Comparison of ENCODE assay signal across 9 mouse cellular contexts in genomic region chr3:84355930-84356689, GRCm38 (mm10). TPM values are rescaled to one million over a fixed set of nuclear protein-coding genes. Genes with fewer than 3 reads are reported as not detected.
DNase-seq lines count a peak whose midpoint lies in the region; ATAC-seq and TF ChIP-seq lines count a peak whose summit lies in the region.
"Had no signal": no experiment of that assay in that cellular context is flagged by ENCODE, and none has a peak within 500 bp of the region (broad histone marks: within the 10 kb centered on the region; RNA-seq: fewer than 3 reads in every experiment).

No protein-coding gene starts in this region.

- no peak overlapping the region for H3K4me2 ChIP-seq in forebrain, embryonic 14.5 days (ENCODE audit: low read length)
- H3K4me2 ChIP-seq in forebrain, embryonic 12.5 days, result no peak overlapping the region
- no peak overlapping the region for H3K4me2 ChIP-seq in heart, embryonic 12.5 days
- H3K4me2 ChIP-seq: heart, embryonic 13.5 days had no signal

- peak; percentile 6; the same call in 1 of the 2 replicates for TF ChIP-seq CTCF in cortical plate, adult 2 months (IDR thresholded peaks at IDR 0.05; ENCODE audit: extremely low read depth, insufficient read depth, low read length)

- H3K4me3 ChIP-seq in forebrain, embryonic 14.5 days (ENCODE audit: low read depth, low read length), result no peak overlapping the region
- no peak overlapping the region for H3K4me3 ChIP-seq in forebrain, embryonic 12.5 days (replicated peaks)
- no peak overlapping the region for H3K4me3 ChIP-seq in cortical plate, adult 2 months (ENCODE audit: insufficient read depth, low read length)
- no peak overlapping the region for H3K4me3 ChIP-seq in heart, embryonic 12.5 days
- H3K4me3 ChIP-seq: heart, embryonic 13.5 days had no signal

- ATAC-seq in forebrain, embryonic 14.5 days, result 0 out of 2 replicates have a peak, but pooled peaks have one; percentile 44
- ATAC-seq in forebrain, embryonic 12.5 days (ENCODE audit: low FRiP score), result no peak
- peak; percentile 69; the same call in 1 of the 2 replicates for ATAC-seq in heart, embryonic 12.5 days (ENCODE audit: insufficient number of reproducible peaks, low FRiP score)

- H3K4me1 ChIP-seq in forebrain, embryonic 14.5 days (ENCODE audit: control insufficient read depth, insufficient read depth, low read length), result no peaks in the 10 kb centered on the region
- H3K4me1 ChIP-seq in forebrain, embryonic 12.5 days, result 0 out of 2 replicates have a peak, but pooled peaks cover 6% of the 10 kb centered on the region
- H3K4me1 ChIP-seq in cortical plate, adult 2 months (ENCODE audit: control insufficient read depth, insufficient read depth, low read length), result no peaks in the 10 kb centered on the region
- no peaks in the 10 kb centered on the region for H3K4me1 ChIP-seq in heart, embryonic 12.5 days (replicated peaks)

- no peak for TF ChIP-seq POLR2A in cortical plate, adult 2 months (IDR thresholded peaks at IDR 0.05; ENCODE audit: extremely low read depth, insufficient read depth, low read length)

- no peak overlapping the region for H3K27ac ChIP-seq in forebrain, embryonic 14.5 days (ENCODE audit: low read depth, low read length)
- H3K27ac ChIP-seq in forebrain, embryonic 12.5 days, result no peak overlapping the region
- H3K27ac ChIP-seq in cortical plate, adult 2 months (ENCODE audit: insufficient read depth, low read length), result no peak overlapping the region
- H3K27ac ChIP-seq in heart, embryonic 12.5 days (ENCODE audit: poor library complexity, severe bottlenecking), result no peak overlapping the region
- H3K27ac ChIP-seq: heart, embryonic 13.5 days had no signal

- no peaks in the 10 kb centered on the region for H3K9me3 ChIP-seq in forebrain, embryonic 14.5 days (replicated peaks; ENCODE audit: control insufficient read depth, low read length)
- H3K9me3 ChIP-seq in forebrain, embryonic 12.5 days, result no peaks in the 10 kb centered on the region
- H3K9me3 ChIP-seq in heart, embryonic 12.5 days (replicated peaks), result no peaks in the 10 kb centered on the region
- H3K9me3 ChIP-seq: heart, embryonic 13.5 days had no signal

- 42% methylated on average over 12 of the region's 12 CpGs for WGBS in forebrain, embryonic 14.5 days
- 49% methylated on average over 12 of the region's 12 CpGs for WGBS in forebrain, embryonic 12.5 days
- WGBS in heart, embryonic 12.5 days, result 36% methylated on average over 12 of the region's 12 CpGs

- no peaks in the 10 kb centered on the region for H3K36me3 ChIP-seq in forebrain, embryonic 14.5 days (ENCODE audit: control insufficient read depth, insufficient read depth, low read length)
- no peaks in the 10 kb centered on the region for H3K36me3 ChIP-seq in forebrain, embryonic 12.5 days (replicated peaks)
- H3K36me3 ChIP-seq in heart, embryonic 12.5 days, result no peaks in the 10 kb centered on the region
- H3K36me3 ChIP-seq: heart, embryonic 13.5 days had no signal

- peak; percentile 50 for DNase-seq in forebrain, embryonic 14.5 days (ENCODE audit: low spot score)
- DNase-seq in ES-CJ7 (ENCODE audit: low read depth, low spot score), result peak; percentile 55
- peak; percentile 75 to 82 for DNase-seq in kidney, postnatal 25 days
- DNase-seq in lung, postnatal 14 days, result peak; percentile 80
- DNase-seq in thymus, postnatal 4 days, result peak; percentile 68

- no peak overlapping the region for H3K9ac ChIP-seq in forebrain, embryonic 14.5 days (ENCODE audit: low read length)
- H3K9ac ChIP-seq in forebrain, embryonic 12.5 days, result no peak overlapping the region
- no peak overlapping the region for H3K9ac ChIP-seq in heart, embryonic 12.5 days
- H3K9ac ChIP-seq: heart, embryonic 13.5 days had no signal

- no peaks in the 10 kb centered on the region for H3K27me3 ChIP-seq in forebrain, embryonic 14.5 days (replicated peaks; ENCODE audit: control insufficient read depth, insufficient read depth, low read length)
- H3K27me3 ChIP-seq in forebrain, embryonic 12.5 days, result no peaks in the 10 kb centered on the region; the same call in 1 of the 2 replicates
- H3K27me3 ChIP-seq in heart, embryonic 12.5 days (replicated peaks), result peaks cover 28% of the 10 kb centered on the region

RNA-seq across cellular contexts. Expression of gene Trim2, which starts 49.4 kb away (rescaled TPM):
- 117 and 162 TPM in 2 replicates for polyA plus RNA-seq in forebrain, embryonic 14.5 days (2014; fragmentation: Nextera tagmentation; extraction: Ambion mirVana)
- 107 and 110 TPM in 2 replicates for polyA plus RNA-seq in forebrain, embryonic 12.5 days (2016; fragmentation: Nextera tagmentation; extraction: Ambion mirVana)
- polyA plus RNA-seq in cortical plate, adult 2 months (2012; rRNA removed), result 87.4 and 101 TPM in 2 replicates
- polyA plus RNA-seq in heart, embryonic 12.5 days (2016; fragmentation: Nextera tagmentation; extraction: Ambion mirVana), result 9.0 and 10.1 TPM in 2 replicates
